Comparison of ENCODE assay signal across 20 mouse cellular contexts in the genomic region with DNA sequence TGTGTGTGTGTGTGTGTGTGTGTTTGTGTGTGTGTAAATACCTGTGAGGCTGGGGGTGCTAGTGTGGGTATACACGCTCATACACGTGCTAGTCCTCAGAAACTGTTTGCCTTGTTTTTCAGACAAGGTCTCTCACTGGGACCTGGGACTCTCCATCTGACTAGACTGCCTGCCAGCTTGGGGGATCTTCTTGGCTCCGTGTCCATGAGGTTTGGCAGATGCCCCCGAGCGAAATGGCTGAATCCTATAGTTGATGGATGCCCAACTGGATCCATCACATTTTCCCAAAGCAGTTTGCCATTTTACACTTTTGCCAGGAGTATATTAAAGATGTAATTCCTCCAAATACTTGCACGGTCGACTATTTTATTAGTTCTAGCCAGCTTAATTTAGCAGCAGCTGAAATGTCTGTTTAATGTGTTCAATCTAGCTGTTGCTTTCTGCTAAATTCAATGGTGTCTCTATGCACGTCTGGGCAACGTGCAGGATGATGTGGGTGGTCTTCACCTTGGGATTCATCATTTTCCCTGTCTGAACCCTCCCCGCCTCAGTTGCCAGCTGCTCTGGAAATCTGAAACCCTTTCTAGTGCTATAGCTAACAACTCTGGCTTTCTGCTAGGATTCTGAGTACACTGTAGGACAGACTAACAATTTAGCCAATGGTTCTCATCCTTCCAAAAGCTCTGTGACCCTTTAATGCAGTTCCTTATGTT.
DNase-seq lines count a peak whose midpoint lies in the region; ATAC-seq and TF ChIP-seq lines count a peak whose summit lies in the region.
"Had no signal": no experiment of that assay in that cellular context is flagged by ENCODE, and none has a peak within 500 bp of the region (broad histone marks: within the 10 kb centered on the region; RNA-seq: fewer than 3 reads in every experiment).

No protein-coding gene starts in this region.

- H3K27ac ChIP-seq in hindbrain, postnatal 0 days = no peak overlapping the region
- H3K27ac ChIP-seq in hindbrain, embryonic 16.5 days (ENCODE audit: low read depth, low read length) = no peak overlapping the region
- H3K27ac ChIP-seq in embryonic facial prominence, embryonic 14.5 days (replicated peaks; ENCODE audit: low read depth, low read length) = no peak overlapping the region
- H3K27ac ChIP-seq in intestine, embryonic 15.5 days = no peak overlapping the region
- H3K27ac ChIP-seq: forebrain, embryonic 12.5 days; hindbrain, embryonic 13.5 days had no signal

- WGBS in hindbrain, postnatal 0 days = 54% methylated on average over 10 of the region's 10 CpGs
- 59% methylated on average over 10 of the region's 10 CpGs for WGBS in hindbrain, embryonic 16.5 days
- WGBS in embryonic facial prominence, embryonic 14.5 days = 47% methylated on average over 10 of the region's 10 CpGs
- WGBS in intestine, embryonic 15.5 days = 43% methylated on average over 10 of the region's 10 CpGs

- no peaks in the 10 kb centered on the region for H3K36me3 ChIP-seq in hindbrain, postnatal 0 days (ENCODE audit: insufficient read depth, low read length)
- H3K36me3 ChIP-seq in hindbrain, embryonic 16.5 days (ENCODE audit: control insufficient read depth, insufficient read depth, low read length) = no peaks in the 10 kb centered on the region
- no peaks in the 10 kb centered on the region for H3K36me3 ChIP-seq in embryonic facial prominence, embryonic 14.5 days (ENCODE audit: control insufficient read depth, insufficient read depth, low read length)
- no peaks in the 10 kb centered on the region for H3K36me3 ChIP-seq in intestine, embryonic 15.5 days
- H3K36me3 ChIP-seq: forebrain, embryonic 12.5 days; hindbrain, embryonic 13.5 days had no signal

- DNase-seq in cerebellum, postnatal 14 days = peak; percentile 47 to 53
- DNase-seq in cerebellum, adult 8-10 months = no peak
- DNase-seq in hindbrain, postnatal 0 days (ENCODE audit: low spot score) = peak; percentile 40
- peak; percentile 2 for DNase-seq in brain, adult 2 months (ENCODE audit: low read depth, low spot score)
- DNase-seq in embryonic facial prominence, embryonic 14.5 days (ENCODE audit: low spot score) = peak; percentile 74
- no peak for DNase-seq in adrenal gland, adult 2 months
- DNase-seq: cerebellum, adult 18-20 months; cerebellum, postnatal 25 days; forebrain, postnatal 0 days; gastrocnemius, postnatal 14 days; heart, postnatal 14 days; kidney, adult 8-10 months had no signal

- no peak overlapping the region for H3K4me2 ChIP-seq in hindbrain, postnatal 0 days (ENCODE audit: low read depth, low read length)
- H3K4me2 ChIP-seq in hindbrain, embryonic 16.5 days (ENCODE audit: low read length) = no peak overlapping the region
- H3K4me2 ChIP-seq in embryonic facial prominence, embryonic 14.5 days (ENCODE audit: low read depth, low read length) = no peak overlapping the region
- H3K4me2 ChIP-seq in intestine, embryonic 15.5 days (replicated peaks) = no peak overlapping the region
- H3K4me2 ChIP-seq: forebrain, embryonic 12.5 days; hindbrain, embryonic 13.5 days had no signal

- TF ChIP-seq CTCF in hindbrain, postnatal 0 days (IDR thresholded peaks at IDR 0.05; ENCODE audit: low read depth) = no peak

- H3K9ac ChIP-seq in hindbrain, postnatal 0 days (replicated peaks; ENCODE audit: low read length) = no peak overlapping the region
- H3K9ac ChIP-seq in hindbrain, embryonic 16.5 days (ENCODE audit: low read depth, low read length) = no peak overlapping the region
- H3K9ac ChIP-seq in embryonic facial prominence, embryonic 14.5 days (ENCODE audit: low read depth, low read length) = no peak overlapping the region
- no peak overlapping the region for H3K9ac ChIP-seq in intestine, embryonic 15.5 days
- H3K9ac ChIP-seq: forebrain, embryonic 12.5 days; forebrain, postnatal 0 days; hindbrain, embryonic 13.5 days had no signal

- no peaks in the 10 kb centered on the region for H3K27me3 ChIP-seq in hindbrain, postnatal 0 days (ENCODE audit: insufficient read depth, low read length)
- no peaks in the 10 kb centered on the region for H3K27me3 ChIP-seq in hindbrain, embryonic 16.5 days (replicated peaks; ENCODE audit: control insufficient read depth, insufficient read depth, low read length)
- H3K27me3 ChIP-seq in embryonic facial prominence, embryonic 14.5 days (replicated peaks; ENCODE audit: control insufficient read depth, insufficient read depth, low read length) = no peaks in the 10 kb centered on the region
- no peaks in the 10 kb centered on the region for H3K27me3 ChIP-seq in intestine, embryonic 15.5 days (replicated peaks)
- H3K27me3 ChIP-seq: CH12.LX; forebrain, embryonic 12.5 days; hindbrain, embryonic 13.5 days had no signal

- H3K9me3 ChIP-seq in hindbrain, postnatal 0 days (ENCODE audit: low read length) = no peaks in the 10 kb centered on the region
- no peaks in the 10 kb centered on the region for H3K9me3 ChIP-seq in hindbrain, embryonic 16.5 days (ENCODE audit: control insufficient read depth, low read length)
- H3K9me3 ChIP-seq in embryonic facial prominence, embryonic 14.5 days (ENCODE audit: control insufficient read depth, low read length) = no peaks in the 10 kb centered on the region
- no peaks in the 10 kb centered on the region for H3K9me3 ChIP-seq in intestine, embryonic 15.5 days
- H3K9me3 ChIP-seq: forebrain, embryonic 12.5 days; hindbrain, embryonic 13.5 days had no signal

- no peaks in the 10 kb centered on the region for H3K4me1 ChIP-seq in hindbrain, postnatal 0 days (ENCODE audit: insufficient read depth, low read length)
- no peaks in the 10 kb centered on the region for H3K4me1 ChIP-seq in hindbrain, embryonic 16.5 days (ENCODE audit: control insufficient read depth, insufficient read depth, low read depth, low read length)
- H3K4me1 ChIP-seq in embryonic facial prominence, embryonic 14.5 days (ENCODE audit: control insufficient read depth, insufficient read depth, low read length) = peaks cover 5% of the 10 kb centered on the region; the same call in 1 of the 2 replicates
- H3K4me1 ChIP-seq in intestine, embryonic 15.5 days (replicated peaks) = no peaks in the 10 kb centered on the region
- H3K4me1 ChIP-seq: forebrain, embryonic 12.5 days; hindbrain, embryonic 13.5 days had no signal

- H3K4me3 ChIP-seq in hindbrain, postnatal 0 days (ENCODE audit: low read length) = no peak overlapping the region
- no peak overlapping the region for H3K4me3 ChIP-seq in hindbrain, embryonic 16.5 days (ENCODE audit: low read length)
- no peak overlapping the region for H3K4me3 ChIP-seq in embryonic facial prominence, embryonic 14.5 days (ENCODE audit: low read depth, low read length)
- no peak overlapping the region for H3K4me3 ChIP-seq in intestine, embryonic 15.5 days (replicated peaks)
- H3K4me3 ChIP-seq: forebrain, embryonic 12.5 days; hindbrain, embryonic 13.5 days had no signal

- ATAC-seq in hindbrain, postnatal 0 days = no peak
- ATAC-seq in hindbrain, embryonic 16.5 days = no peak
- ATAC-seq in embryonic facial prominence, embryonic 14.5 days (ENCODE audit: low read depth) = peak; percentile 60
- ATAC-seq in intestine, embryonic 15.5 days = no peak
- ATAC-seq: activated CD4-positive, CD25-positive, alpha-beta regulatory T cell, adult 4 months; forebrain, postnatal 0 days; intestine, postnatal 0 days; Patski had no signal

Comparison
In these comparisons a context has a peak if more than half of its experiments do, and no peak if none do; other contexts are left out.
1. DNase-seq: peak in cerebellum, postnatal 14 days (2 of 2), hindbrain, postnatal 0 days (single experiment), brain, adult 2 months (single experiment) and embryonic facial prominence, embryonic 14.5 days (single experiment); none in cerebellum, adult 8-10 months (single experiment) and adrenal gland, adult 2 months (single experiment).